ENCODE assay signal across 7 mouse cellular contexts in the genomic region with DNA sequence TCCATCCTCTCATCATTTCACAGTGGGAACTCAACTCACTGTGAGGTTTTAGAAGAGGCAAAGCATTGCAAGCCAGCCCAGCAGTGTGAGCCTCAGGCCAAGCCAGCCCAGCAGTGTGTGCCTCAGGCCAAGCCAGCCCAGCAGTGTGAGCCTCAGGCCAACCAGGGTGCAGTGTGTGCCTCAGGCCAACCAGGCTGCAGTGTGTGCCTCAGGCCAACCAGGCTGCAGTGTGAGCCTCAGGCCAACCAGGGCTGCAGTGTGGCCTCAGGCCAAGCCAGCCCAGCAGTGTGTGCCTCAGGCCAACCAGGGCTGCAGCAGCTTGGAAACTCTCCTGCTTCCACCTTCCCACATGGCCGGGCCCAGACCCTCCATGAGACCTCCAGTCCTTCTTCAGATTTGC.
A peak's percentile ranks its signal among the peaks of the same experiment; 100 is the strongest.
DNase-seq lines count a peak whose midpoint lies in the region; ATAC-seq and TF ChIP-seq lines count a peak whose summit lies in the region.

No protein-coding gene starts in this region.

- no peak overlapping the region for H3K4me3 ChIP-seq in kidney, embryonic 15.5 days (replicated peaks)
- no peak overlapping the region for H3K4me3 ChIP-seq in midbrain, postnatal 0 days (ENCODE audit: low read depth, low read length)

- no peaks in the 10 kb centered on the region for H3K36me3 ChIP-seq in kidney, embryonic 15.5 days
- H3K36me3 ChIP-seq in midbrain, postnatal 0 days (ENCODE audit: insufficient read depth, low read length): no peaks in the 10 kb centered on the region

- no peaks in the 10 kb centered on the region for H3K27me3 ChIP-seq in kidney, embryonic 15.5 days
- H3K27me3 ChIP-seq in midbrain, postnatal 0 days (ENCODE audit: insufficient read depth, low read length): no peaks in the 10 kb centered on the region

- H3K4me1 ChIP-seq in kidney, embryonic 15.5 days: peaks cover 39% of the 10 kb centered on the region
- H3K4me1 ChIP-seq in midbrain, postnatal 0 days (ENCODE audit: insufficient read depth, low read length): peaks cover 3% of the 10 kb centered on the region; the same call in 1 of the 2 replicates

- no peak overlapping the region for H3K4me2 ChIP-seq in kidney, embryonic 15.5 days
- no peak overlapping the region for H3K4me2 ChIP-seq in midbrain, postnatal 0 days (ENCODE audit: low read depth, low read length, poor library complexity, severe bottlenecking)

- WGBS in kidney, embryonic 15.5 days: 56% methylated on average over 1 of the region's 1 CpGs
- 83% methylated on average over 1 of the region's 1 CpGs for WGBS in midbrain, postnatal 0 days

- DNase-seq in kidney, adult 11 months: no peak
- DNase-seq in embryo, embryonic 11 days: peak; percentile 53
- DNase-seq in heart, postnatal 4 days: peak; percentile 72
- peak; percentile 75 for DNase-seq in midbrain, postnatal 0 days (ENCODE audit: low spot score)
- DNase-seq in layer of hippocampus, adult 18-20 months (ENCODE audit: low spot score in 2 of 2): no peak
- DNase-seq in adrenal gland, adult 2 months: no peak

- no peak overlapping the region for H3K9ac ChIP-seq in kidney, embryonic 15.5 days
- no peak overlapping the region for H3K9ac ChIP-seq in midbrain, postnatal 0 days (replicated peaks; ENCODE audit: low read length, poor library complexity, severe bottlenecking)

- H3K27ac ChIP-seq in kidney, embryonic 15.5 days: peak overlapping the region; percentile 48; the same call in 1 of the 2 replicates
- H3K27ac ChIP-seq in midbrain, postnatal 0 days (ENCODE audit: low read depth, low read length): no peak overlapping the region

- no peaks in the 10 kb centered on the region for H3K9me3 ChIP-seq in kidney, embryonic 15.5 days (replicated peaks)
- no peaks in the 10 kb centered on the region for H3K9me3 ChIP-seq in midbrain, postnatal 0 days (ENCODE audit: low read length)

- no peak for TF ChIP-seq CTCF in midbrain, postnatal 0 days (IDR thresholded peaks at IDR 0.05)

- ATAC-seq in kidney, embryonic 15.5 days (replicated peaks; ENCODE audit: low FRiP score): peak; percentile 76
- ATAC-seq in midbrain, postnatal 0 days (ENCODE audit: low FRiP score): 0 out of 2 replicates have a peak, but pooled peaks have one; percentile 36

Comparison
In these comparisons a context has a peak if more than half of its experiments do, and no peak if none do; other contexts are left out.
1. DNase-seq: peak in embryo, embryonic 11 days (single experiment), heart, postnatal 4 days (single experiment) and midbrain, postnatal 0 days (single experiment); none in kidney, adult 11 months (single experiment), layer of hippocampus, adult 18-20 months (0 of 2) and adrenal gland, adult 2 months (single experiment).